Mouse (Mus musculus) CH12.LX (cell line): ENCODE measurements around the gene Fam222b. TPM values are rescaled to one million over a fixed set of nuclear protein-coding genes. Genes with fewer than 3 reads are reported as not detected.

Source experiments
- DNase-seq: peaks from one replicate; pipeline ENCODE4 v3.0.0-alpha.2; 2013; ENCODE audit errors: extremely low read depth
- H3K27ac ChIP-seq: 2 replicates; pipeline ENCODE4 v1.5.1; 2012; ENCODE audit warnings: low read depth, mild to moderate bottlenecking, control low read depth, moderate library complexity; ENCODE audit not compliant: insufficient read depth
- H3K27me3 ChIP-seq: replicated peaks from 2 replicates; pipeline ENCODE3; 2012; ENCODE audit warnings: inconsistent platforms
- H3K36me3 ChIP-seq, 2 experiments: replicated peaks in 1 of 2; 2 replicates each; pipeline versions ENCODE3 to v1.6.1; 2012; ENCODE audit warnings: inconsistent platforms in 1 of 2, low read length in 1 of 2, mild to moderate bottlenecking in 1 of 2, mixed read lengths in 1 of 2, moderate library complexity in 1 of 2; ENCODE audit not compliant: control insufficient read depth in 1 of 2, insufficient read depth in 1 of 2
- H3K4me1 ChIP-seq, 2 experiments: 2 replicates each; pipeline ENCODE4 v1.6.1; 2012; ENCODE audit warnings: inconsistent platforms in 1 of 2, moderate library complexity in 1 of 2; ENCODE audit not compliant: insufficient read depth in 2 of 2, control insufficient read depth in 1 of 2
- H3K4me2 ChIP-seq: 2 replicates; pipeline ENCODE4 v1.6.1; 2012; ENCODE audit warnings: low read depth, mild to moderate bottlenecking, control low read depth; ENCODE audit not compliant: poor library complexity, insufficient read depth, severe bottlenecking
- H3K4me3 ChIP-seq, 3 experiments: fragments of 150-350 bp in 1 of 3; sonication (generic) in 1 of 3; replicated peaks in 1 of 3; 2 replicates each; pipeline versions ENCODE3 to v1.5.1; 2011 to 2012; ENCODE audit warnings: low read depth in 2 of 3, low read length in 2 of 3, mild to moderate bottlenecking in 2 of 3, moderate library complexity in 2 of 3, control low read depth in 1 of 3, improper control_type of control experiment in 1 of 3, inconsistent platforms in 1 of 3, mixed read lengths in 1 of 3; ENCODE audit not compliant: poor library complexity in 1 of 3
- H3K79me2 ChIP-seq: replicated peaks from 2 replicates; pipeline ENCODE4 v1.6.1; 2012; ENCODE audit warnings: mild to moderate bottlenecking, moderate library complexity; ENCODE audit not compliant: control insufficient read depth, poor library complexity, insufficient read depth, severe bottlenecking; ENCODE audit errors: extremely low read depth
- H3K9ac ChIP-seq: 2 replicates; pipeline ENCODE4 v1.6.1; 2012; ENCODE audit warnings: low read depth, mild to moderate bottlenecking, control low read depth, moderate library complexity; ENCODE audit not compliant: insufficient read depth
- H3K9me3 ChIP-seq: replicated peaks from 2 replicates; pipeline ENCODE3; 2012; ENCODE audit warnings: low read length, inconsistent platforms, mixed read lengths
- CHD2 ChIP-seq: IDR thresholded peaks from 2 replicates; pipeline ENCODE4 v1.6.1; 2011; ENCODE audit warnings: low read length, improper control_type of control experiment
- EP300 ChIP-seq: IDR thresholded peaks from 2 replicates; pipeline ENCODE4 v1.6.1; 2011; ENCODE audit warnings: low read length, improper control_type of control experiment
- ETS1 ChIP-seq: conservative IDR thresholded peaks from 2 replicates; pipeline ENCODE4 v1.6.1; 2012; ENCODE audit warnings: low read depth, mild to moderate bottlenecking, inconsistent platforms, low read length, improper control_type of control experiment, moderate library complexity
- GABPA ChIP-seq: IDR thresholded peaks from 2 replicates; pipeline ENCODE4 v1.6.1; 2012; ENCODE audit warnings: low read depth, low read length, improper control_type of control experiment, inconsistent platforms; ENCODE audit not compliant: insufficient replicate concordance
- HCFC1 ChIP-seq: IDR thresholded peaks from 2 replicates; pipeline ENCODE4 v1.6.1; 2012; ENCODE audit warnings: low read depth, mild to moderate bottlenecking, inconsistent platforms, low read length, improper control_type of control experiment
- IRF4 ChIP-seq: IDR thresholded peaks from 2 replicates; pipeline ENCODE4 v1.6.1; 2014; ENCODE audit warnings: low read depth, mild to moderate bottlenecking, inconsistent platforms, low read length, improper control_type of control experiment
- JUND ChIP-seq: conservative IDR thresholded peaks from 2 replicates; pipeline ENCODE4 v1.6.1; 2011; ENCODE audit warnings: low read depth, low read length, improper control_type of control experiment
- KAT2A ChIP-seq: IDR thresholded peaks from 2 replicates; pipeline ENCODE4 v1.6.1; 2012; ENCODE audit warnings: low read length, improper control_type of control experiment, inconsistent platforms; ENCODE audit not compliant: insufficient replicate concordance
- MEF2A ChIP-seq: IDR thresholded peaks from 2 replicates; pipeline ENCODE4 v1.6.1; 2014; ENCODE audit warnings: low read depth, mild to moderate bottlenecking, inconsistent platforms, low read length, improper control_type of control experiment, borderline replicate concordance
- MYC ChIP-seq: IDR thresholded peaks from 2 replicates; pipeline ENCODE4 v1.6.1; 2011; ENCODE audit warnings: low read depth, mild to moderate bottlenecking, improper control_type of control experiment, low read length
- NELFE ChIP-seq: IDR thresholded peaks from 2 replicates; pipeline ENCODE4 v1.6.1; 2011; ENCODE audit warnings: low read depth, low read length, improper control_type of control experiment
- NRF1 ChIP-seq: IDR thresholded peaks from 2 replicates; pipeline ENCODE4 v1.6.1; 2014; ENCODE audit warnings: low read depth, mild to moderate bottlenecking, inconsistent platforms, low read length, improper control_type of control experiment, moderate library complexity
- PAX5 ChIP-seq: IDR thresholded peaks from 2 replicates; pipeline ENCODE4 v1.6.1; 2012; ENCODE audit warnings: low read length, inconsistent platforms, mixed read lengths
- POLR2A ChIP-seq: IDR thresholded peaks from 2 replicates; pipeline ENCODE4 v1.6.1; 2011; ENCODE audit warnings: low read depth, mild to moderate bottlenecking, improper control_type of control experiment, low read length
- RAD21 ChIP-seq: IDR thresholded peaks from 2 replicates; pipeline ENCODE4 v1.6.1; 2011; ENCODE audit warnings: low read depth, mild to moderate bottlenecking, low read length, improper control_type of control experiment, moderate library complexity
- SIN3A ChIP-seq: IDR thresholded peaks from 2 replicates; pipeline ENCODE4 v1.6.1; 2012; ENCODE audit warnings: low read length, improper control_type of control experiment, inconsistent platforms
- USF1 ChIP-seq: IDR thresholded peaks from 2 replicates; pipeline ENCODE4 v1.6.1; 2014; ENCODE audit warnings: low read depth, mild to moderate bottlenecking, inconsistent platforms, low read length, improper control_type of control experiment
- USF2 ChIP-seq: conservative IDR thresholded peaks from 2 replicates; pipeline ENCODE4 v1.6.1; 2011; ENCODE audit warnings: low read depth, low read length, improper control_type of control experiment
- ZKSCAN1 ChIP-seq: IDR thresholded peaks from 2 replicates; pipeline ENCODE4 v1.6.1; 2012; ENCODE audit warnings: low read depth, inconsistent platforms, low read length, improper control_type of control experiment, borderline replicate concordance
- ZMIZ1 ChIP-seq: IDR thresholded peaks from 2 replicates; pipeline ENCODE4 v1.6.1; 2012; ENCODE audit warnings: low read depth, mild to moderate bottlenecking, inconsistent platforms, low read length, improper control_type of control experiment
- ZNF384 ChIP-seq: IDR thresholded peaks from 2 replicates; pipeline ENCODE4 v1.6.1; 2012; ENCODE audit warnings: low read depth, low read length, improper control_type of control experiment, inconsistent platforms
- dilution Hi-C: fragments of 300-500 bp; cut with MboI; formaldehyde crosslinking; loops from 2 replicates; pipeline ENCODE4 v1.14.3; 2020; ENCODE audit warnings: low sequenced_read_pairs; ENCODE audit not compliant: extremely low pct_unique_long_range_greater_than_20kb, extremely low pct_ligation_motif_present
- in situ Hi-C: fragments of 300-500 bp; cut with MboI; formaldehyde crosslinking; loops from 3 replicates; pipeline ENCODE4 v1.14.3; 2019; ENCODE audit warnings: low sequenced_read_pairs, low pct_ligation_motif_present, low pct_unique_long_range_greater_than_20kb, mixed read lengths
- polyA plus RNA-seq: library from polyadenylated mRNA; unstranded; fragments of >175 nt; gene quantifications from 2 replicates; pipeline ENCODE4 v1.2.1, GENCODE M21; 2012; ENCODE audit warnings: low read depth; ENCODE audit not compliant: insufficient read length
- total RNA-seq, 2 experiments: library from RNA; depleted of rRNA; stranded (reverse); fragments of 300-350 nt in 1 of 2; fragments of >200 nt in 1 of 2; gene quantifications; 2 replicates each; pipeline ENCODE4 v1.2.3; 2012 to 2014

The Fam222b gene
- total and polyA plus RNA-seq, 3 experiments: 5.9 to 34.4 (median 8.7) TPM

DNA sequence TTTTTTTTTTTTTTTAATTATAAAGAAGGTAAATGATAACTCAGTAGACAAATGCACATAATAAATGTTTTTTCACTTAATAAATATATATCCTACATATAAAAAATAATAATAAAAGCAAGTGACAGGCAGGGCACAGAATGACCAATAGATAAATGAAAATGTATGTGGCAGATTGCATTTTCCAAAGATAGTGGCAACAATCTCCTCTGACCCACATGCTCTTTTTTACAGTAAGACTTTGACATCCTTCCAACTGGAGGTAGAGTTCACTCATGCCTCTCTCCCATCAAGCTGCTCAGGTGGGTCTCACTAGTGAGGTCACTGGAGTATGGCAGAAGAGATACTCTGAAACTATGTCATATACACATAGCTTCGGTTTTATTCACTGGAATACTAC, 31.9 kb upstream of the Fam222b start:
- Histone ChIP-seq H3K36me3 (peaks cover 20 to 24% of the 10 kb centered on the region in 2 experiments), H3K4me1 (peaks cover 0 to 2% of the 10 kb centered on the region in 2 experiments; a peak in 1 of 4 replicates), H3K79me2 (no peaks in the 10 kb centered on the region), H3K4me3 (no peak overlapping the region), H3K27me3 (no peaks in the 10 kb centered on the region), H3K9me3 (no peaks in the 10 kb centered on the region), H3K4me2 (no peak overlapping the region), H3K27ac (no peak overlapping the region), H3K9ac (no peak overlapping the region)
- DNase-seq: no peak
- dilution Hi-C loops: no loop called here
- TF ChIP-seq SIN3A (no peak), RAD21 (no peak), IRF4 (no peak), NRF1 (no peak), EP300 (no peak), NELFE (no peak), MEF2A (no peak), USF1 (no peak), USF2 (no peak), ZNF384 (no peak), POLR2A (no peak), GABPA (no peak)
- in situ Hi-C loops: no loop called here

DNA sequence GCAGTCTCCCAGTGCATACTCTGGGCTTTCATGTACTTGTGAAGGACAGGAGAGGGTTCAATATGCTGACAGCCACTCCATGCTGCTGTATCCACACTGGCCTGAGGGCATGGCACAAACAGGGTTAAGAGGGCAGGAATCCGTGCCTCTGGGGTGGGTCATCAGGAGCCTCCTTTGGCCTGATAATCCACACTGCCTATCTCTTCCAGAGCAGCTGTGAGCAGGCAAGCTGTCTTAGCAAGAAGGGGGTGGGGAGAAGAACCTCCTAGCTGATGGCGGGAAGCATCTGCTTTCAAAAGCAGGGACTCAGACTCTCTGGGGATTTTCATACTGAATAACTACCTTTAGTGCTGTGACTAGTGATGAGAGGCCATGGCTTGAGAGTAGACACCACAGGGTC, 28.6 kb upstream of the Fam222b start:
- DNase-seq: no peak
- no peak overlapping the region for H3K27ac ChIP-seq
- dilution Hi-C loops (no loop called here), in situ Hi-C loops (no loop called here)
- no peak overlapping the region for H3K4me3 ChIP-seq
- no peak for TF ChIP-seq ZKSCAN1
- TF ChIP-seq ETS1: no peak
- TF ChIP-seq CHD2: no peak
- no peak for TF ChIP-seq GABPA
- no peak for TF ChIP-seq ZMIZ1
- TF ChIP-seq PAX5: no peak
- TF ChIP-seq HCFC1: no peak
- no peak for TF ChIP-seq MYC
- no peak for TF ChIP-seq JUND
- no peak for TF ChIP-seq KAT2A
- no peaks in the 10 kb centered on the region for H3K79me2 ChIP-seq
- H3K36me3 ChIP-seq: peaks cover 0 to 14% of the 10 kb centered on the region in 2 experiments
- H3K4me1 ChIP-seq: no peaks in the 10 kb centered on the region
- H3K27me3 ChIP-seq: no peaks in the 10 kb centered on the region
- H3K9ac ChIP-seq: no peak overlapping the region
- no peak overlapping the region for H3K4me2 ChIP-seq
- no peaks in the 10 kb centered on the region for H3K9me3 ChIP-seq
